Mouse (Mus musculus) bone marrow macrophage, adult 2 months (primary cell): Measurements from ENCODE around the gene Rfc5.
"Not testable (repeated sequence)": the region's sequence is repeated elsewhere in the genome, so short reads cannot be mapped to it uniquely, and the experiment has no call there.

Source experiments
- CTCF ChIP-seq: IDR thresholded peaks from 2 replicates; pipeline ENCODE4 v1.5.1; 2012; ENCODE audit warnings: low read depth, mild to moderate bottlenecking, low read length, moderate library complexity
- POLR2A ChIP-seq: IDR thresholded peaks from 2 replicates; pipeline ENCODE4 v1.6.1; 2012; ENCODE audit warnings: mild to moderate bottlenecking, low read depth, low read length, borderline replicate concordance

DNA sequence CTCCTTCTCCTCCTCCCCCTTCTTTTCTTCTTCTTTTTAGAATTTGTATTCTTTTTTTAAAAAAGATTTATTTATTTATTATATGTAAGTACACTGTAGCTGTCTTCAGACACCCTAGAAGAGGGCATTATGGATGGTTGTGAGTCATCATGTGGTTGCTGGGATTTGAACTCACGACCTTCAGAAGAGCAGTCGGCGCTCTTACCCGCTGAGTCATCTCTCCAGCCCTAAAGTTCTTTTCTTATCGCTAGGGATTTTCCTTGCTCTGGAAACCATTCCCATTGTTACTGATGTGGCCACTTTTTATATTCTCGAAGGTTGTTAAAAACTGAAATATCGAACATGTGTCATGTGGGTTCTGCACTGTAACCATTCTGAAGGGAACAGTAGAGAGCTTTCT lies 44.7 kb upstream of the Rfc5 start:
- not testable (repeated sequence) for TF ChIP-seq POLR2A, CTCF
